In the genomic region with DNA sequence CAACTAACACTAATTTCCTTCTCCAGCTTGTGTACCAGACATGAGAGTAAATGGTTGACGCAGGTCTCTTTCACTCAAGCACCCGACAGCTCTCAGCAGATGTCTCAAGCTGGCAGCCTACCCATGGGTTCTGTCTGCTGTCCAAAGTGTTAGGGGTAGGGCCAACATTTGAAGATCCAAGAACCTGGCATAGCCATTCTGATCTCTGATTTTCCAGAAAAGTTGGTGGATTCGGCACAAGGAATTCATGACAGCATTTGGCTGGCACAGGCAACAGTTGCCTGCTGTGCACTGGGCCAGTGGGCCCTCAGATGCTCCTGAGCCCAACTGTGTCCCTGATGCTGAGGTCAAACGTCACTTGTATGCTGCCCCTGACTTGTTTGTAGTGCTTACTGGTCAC, we compare ENCODE assay signal across 13 mouse cellular contexts.
DNase-seq lines count a peak whose midpoint lies in the region; ATAC-seq and TF ChIP-seq lines count a peak whose summit lies in the region.
"Had no signal": no experiment of that assay in that cellular context is flagged by ENCODE, and none has a peak within 500 bp of the region (broad histone marks: within the 10 kb centered on the region; RNA-seq: fewer than 3 reads in every experiment).

No protein-coding gene starts in this region.

- H3K9me3 ChIP-seq in limb, embryonic 15.5 days: no peaks in the 10 kb centered on the region
- no peaks in the 10 kb centered on the region for H3K9me3 ChIP-seq in limb, embryonic 10.5 days (replicated peaks)
- no peaks in the 10 kb centered on the region for H3K9me3 ChIP-seq in heart, embryonic 13.5 days
- no peaks in the 10 kb centered on the region for H3K9me3 ChIP-seq in stomach, embryonic 15.5 days
- H3K9me3 ChIP-seq in neural tube, embryonic 15.5 days (replicated peaks): no peaks in the 10 kb centered on the region

- no peak overlapping the region for H3K9ac ChIP-seq in limb, embryonic 15.5 days
- H3K9ac ChIP-seq in heart, embryonic 13.5 days: peak overlapping the region; percentile 3; the same call in 1 of the 2 replicates
- H3K9ac ChIP-seq in stomach, embryonic 15.5 days: no peak overlapping the region
- no peak overlapping the region for H3K9ac ChIP-seq in neural tube, embryonic 15.5 days (replicated peaks)

- ATAC-seq in limb, embryonic 15.5 days (ENCODE audit: insufficient number of reproducible peaks, low FRiP score, low TSS enrichment, low read depth): no peak
- no peak for ATAC-seq in heart, embryonic 13.5 days (ENCODE audit: extremely low read depth, insufficient number of reproducible peaks, low FRiP score, low TSS enrichment)
- ATAC-seq in stomach, embryonic 15.5 days (ENCODE audit: insufficient read depth, low FRiP score, low read depth): no peak
- no peak for ATAC-seq in neural tube, embryonic 15.5 days (ENCODE audit: low FRiP score)
- ATAC-seq: intestine, postnatal 0 days; Patski had no signal

- DNase-seq in gastrocnemius, adult 2 months: peak; percentile 51
- DNase-seq in gastrocnemius, postnatal 10 days: no peak
- no peak for DNase-seq in limb, embryonic 10.5 days (ENCODE audit: low spot score)
- DNase-seq in ovary, adult 18-20 months (ENCODE audit: low spot score): no peak
- DNase-seq: adrenal gland, postnatal 14 days; thymus, postnatal 14 days had no signal

- 69% methylated on average over 4 of the region's 4 CpGs for WGBS in limb, embryonic 15.5 days
- 87% methylated on average over 4 of the region's 4 CpGs for WGBS in limb, embryonic 10.5 days
- WGBS in heart, embryonic 13.5 days: 66% methylated on average over 4 of the region's 4 CpGs
- WGBS in stomach, embryonic 15.5 days: 70% methylated on average over 4 of the region's 4 CpGs
- WGBS in neural tube, embryonic 15.5 days: 85% methylated on average over 4 of the region's 4 CpGs

- peak overlapping the region; percentile 85 for H3K27ac ChIP-seq in gastrocnemius, adult 2 months
- peak overlapping the region; percentile 4; the same call in 1 of the 2 replicates for H3K27ac ChIP-seq in limb, embryonic 15.5 days
- H3K27ac ChIP-seq in limb, embryonic 10.5 days: no peak overlapping the region
- peak overlapping the region; percentile 67 for H3K27ac ChIP-seq in heart, embryonic 13.5 days (replicated peaks)
- 0 out of 2 replicates have a peak overlapping the region, but pooled peaks have one; percentile 23 for H3K27ac ChIP-seq in stomach, embryonic 15.5 days
- no peak overlapping the region for H3K27ac ChIP-seq in neural tube, embryonic 15.5 days (replicated peaks)

- H3K4me3 ChIP-seq in gastrocnemius, adult 2 months: peak overlapping the region; percentile 61
- H3K4me3 ChIP-seq in limb, embryonic 15.5 days: no peak overlapping the region
- no peak overlapping the region for H3K4me3 ChIP-seq in limb, embryonic 10.5 days
- no peak overlapping the region for H3K4me3 ChIP-seq in heart, embryonic 13.5 days
- H3K4me3 ChIP-seq in stomach, embryonic 15.5 days (replicated peaks): no peak overlapping the region
- no peak overlapping the region for H3K4me3 ChIP-seq in neural tube, embryonic 15.5 days (replicated peaks)
- H3K4me3 ChIP-seq: myocyte had no signal

- no peaks in the 10 kb centered on the region for H3K36me3 ChIP-seq in limb, embryonic 15.5 days
- no peaks in the 10 kb centered on the region for H3K36me3 ChIP-seq in limb, embryonic 10.5 days
- H3K36me3 ChIP-seq in heart, embryonic 13.5 days: no peaks in the 10 kb centered on the region
- no peaks in the 10 kb centered on the region for H3K36me3 ChIP-seq in stomach, embryonic 15.5 days
- H3K36me3 ChIP-seq in neural tube, embryonic 15.5 days: no peaks in the 10 kb centered on the region

- H3K4me1 ChIP-seq in limb, embryonic 15.5 days: peaks cover 30% of the 10 kb centered on the region
- H3K4me1 ChIP-seq in limb, embryonic 10.5 days: no peaks in the 10 kb centered on the region
- H3K4me1 ChIP-seq in heart, embryonic 13.5 days: peaks cover 58% of the 10 kb centered on the region
- H3K4me1 ChIP-seq in stomach, embryonic 15.5 days: peaks cover 12% of the 10 kb centered on the region; the same call in 1 of the 2 replicates
- no peaks in the 10 kb centered on the region for H3K4me1 ChIP-seq in neural tube, embryonic 15.5 days

- intact Hi-C loops in gastrocnemius, adult 2 months (cut with DNase I): no loop called here

- no peaks in the 10 kb centered on the region for H3K27me3 ChIP-seq in limb, embryonic 15.5 days
- H3K27me3 ChIP-seq in limb, embryonic 10.5 days (ENCODE audit: low read depth, poor library complexity, severe bottlenecking): no peaks in the 10 kb centered on the region
- no peaks in the 10 kb centered on the region for H3K27me3 ChIP-seq in heart, embryonic 13.5 days (replicated peaks)
- no peaks in the 10 kb centered on the region for H3K27me3 ChIP-seq in stomach, embryonic 15.5 days (replicated peaks)
- H3K27me3 ChIP-seq in neural tube, embryonic 15.5 days (replicated peaks): no peaks in the 10 kb centered on the region
- H3K27me3 ChIP-seq: Patski had no signal

- H3K4me2 ChIP-seq in limb, embryonic 15.5 days: no peak overlapping the region
- H3K4me2 ChIP-seq in heart, embryonic 13.5 days: peak overlapping the region; percentile 55; the same call in 1 of the 2 replicates
- H3K4me2 ChIP-seq in stomach, embryonic 15.5 days: no peak overlapping the region
- no peak overlapping the region for H3K4me2 ChIP-seq in neural tube, embryonic 15.5 days

- no peak for TF ChIP-seq CTCF in gastrocnemius, adult 2 months (IDR thresholded peaks at IDR 0.05)

Comparison
In these comparisons a context has a peak if more than half of its experiments do, and no peak if none do; other contexts are left out.
1. H3K27ac ChIP-seq: peak in gastrocnemius, adult 2 months (single experiment), limb, embryonic 15.5 days (single experiment), heart, embryonic 13.5 days (single experiment) and stomach, embryonic 15.5 days (single experiment); none in limb, embryonic 10.5 days (single experiment) and neural tube, embryonic 15.5 days (single experiment).